ENCODE assay signal across 16 mouse cellular contexts in genomic region chr9:121436501-121436900, GRCm38 (mm10). TPM values are rescaled to one million over a fixed set of nuclear protein-coding genes. Genes with fewer than 3 reads are reported as not detected.
DNase-seq lines count a peak whose midpoint lies in the region; ATAC-seq and TF ChIP-seq lines count a peak whose summit lies in the region.
"Had no signal": no experiment of that assay in that cellular context is flagged by ENCODE, and none has a peak within 500 bp of the region (broad histone marks: within the 10 kb centered on the region; RNA-seq: fewer than 3 reads in every experiment).

No protein-coding gene starts in this region.

- peak; percentile 88 for DNase-seq in heart, adult 11 months
- DNase-seq in heart, adult 8-10 months (ENCODE audit: low spot score): no peak
- no peak for DNase-seq in kidney, adult 2 months
- DNase-seq in kidney, postnatal 36 days: no peak
- no peak for DNase-seq in thymus, adult 2 months
- DNase-seq in lung, adult 2 months: no peak
- DNase-seq: cerebellum, adult 11-12 months; cerebellum, postnatal 36 days; lung, postnatal 14 days; right cerebral cortex, postnatal 14 days; thymus, adult 18-20 months had no signal

- WGBS in kidney, adult 2 months: 39% methylated on average over 1 of the region's 1 CpGs
- 73% methylated on average over 1 of the region's 1 CpGs for WGBS in neural tube, embryonic 13.5 days
- 69% methylated on average over 1 of the region's 1 CpGs for WGBS in neural tube, embryonic 15.5 days
- WGBS in thymus, adult 2 months: 96% methylated on average over 1 of the region's 1 CpGs
- 56% methylated on average over 1 of the region's 1 CpGs for WGBS in lung, adult 2 months

- no peaks in the 10 kb centered on the region for H3K36me3 ChIP-seq in kidney, adult 2 months (ENCODE audit: control insufficient read depth, insufficient read depth, low read length)
- H3K36me3 ChIP-seq in neural tube, embryonic 13.5 days: peaks cover 22% of the 10 kb centered on the region
- peaks cover 16% of the 10 kb centered on the region; the same call in 1 of the 2 replicates for H3K36me3 ChIP-seq in neural tube, embryonic 15.5 days
- H3K36me3 ChIP-seq in thymus, adult 2 months (ENCODE audit: control insufficient read depth, insufficient read depth, low read length): peaks cover 12% of the 10 kb centered on the region; the same call in 1 of the 2 replicates
- H3K36me3 ChIP-seq: hindbrain, embryonic 15.5 days had no signal

- H3K4me1 ChIP-seq in kidney, adult 2 months (ENCODE audit: control insufficient read depth, insufficient read depth, low read length): peaks cover 29% of the 10 kb centered on the region
- H3K4me1 ChIP-seq in neural tube, embryonic 13.5 days (replicated peaks): no peaks in the 10 kb centered on the region
- no peaks in the 10 kb centered on the region for H3K4me1 ChIP-seq in neural tube, embryonic 15.5 days
- 0 out of 2 replicates have a peak, but pooled peaks cover 3% of the 10 kb centered on the region for H3K4me1 ChIP-seq in thymus, adult 2 months (replicated peaks; ENCODE audit: control insufficient read depth, insufficient read depth, low read length)
- peaks cover 16% of the 10 kb centered on the region for H3K4me1 ChIP-seq in lung, adult 2 months (ENCODE audit: control insufficient read depth, insufficient read depth, low read length)
- H3K4me1 ChIP-seq: limb, embryonic 15.5 days had no signal

- no peaks in the 10 kb centered on the region for H3K27me3 ChIP-seq in kidney, adult 2 months (replicated peaks; ENCODE audit: control insufficient read depth, insufficient read depth, low read length)
- no peaks in the 10 kb centered on the region for H3K27me3 ChIP-seq in neural tube, embryonic 13.5 days
- no peaks in the 10 kb centered on the region for H3K27me3 ChIP-seq in neural tube, embryonic 15.5 days (replicated peaks)
- H3K27me3 ChIP-seq in thymus, adult 2 months (ENCODE audit: control insufficient read depth, insufficient read depth, low read length): no peaks in the 10 kb centered on the region
- H3K27me3 ChIP-seq: hindbrain, embryonic 15.5 days; limb, embryonic 15.5 days; midbrain, embryonic 13.5 days had no signal

- peak overlapping the region; percentile 66 for H3K27ac ChIP-seq in kidney, adult 2 months (ENCODE audit: insufficient read depth, low read depth, low read length)
- no peak overlapping the region for H3K27ac ChIP-seq in neural tube, embryonic 13.5 days (replicated peaks)
- H3K27ac ChIP-seq in neural tube, embryonic 15.5 days (replicated peaks): no peak overlapping the region
- H3K27ac ChIP-seq in thymus, adult 2 months (ENCODE audit: control insufficient read depth, insufficient read depth, low read length): no peak overlapping the region
- H3K27ac ChIP-seq: hindbrain, embryonic 15.5 days; limb, embryonic 15.5 days; midbrain, embryonic 13.5 days had no signal

- no peak for TF ChIP-seq POLR2A in kidney, adult 2 months (IDR thresholded peaks at IDR 0.05; ENCODE audit: low read depth, low read length)
- no peak for TF ChIP-seq POLR2A in thymus, adult 2 months (IDR thresholded peaks at IDR 0.05; ENCODE audit: control insufficient read depth, extremely low read depth, insufficient read depth, low read length, poor library complexity)
- TF ChIP-seq POLR2A in lung, adult 2 months (IDR thresholded peaks at IDR 0.05; ENCODE audit: borderline replicate concordance, extremely low read depth, low read depth, low read length): no peak

- 0 out of 2 replicates have a peak overlapping the region, but pooled peaks have one; percentile 3 for H3K9ac ChIP-seq in neural tube, embryonic 13.5 days
- no peak overlapping the region for H3K9ac ChIP-seq in neural tube, embryonic 15.5 days (replicated peaks)
- H3K9ac ChIP-seq: hindbrain, embryonic 15.5 days; limb, embryonic 15.5 days; midbrain, embryonic 13.5 days had no signal

- no peak for ATAC-seq in neural tube, embryonic 13.5 days (ENCODE audit: low read depth)
- no peak for ATAC-seq in neural tube, embryonic 15.5 days (ENCODE audit: low FRiP score)
- ATAC-seq: midbrain, embryonic 13.5 days had no signal

- H3K4me2 ChIP-seq in neural tube, embryonic 13.5 days: no peak overlapping the region
- H3K4me2 ChIP-seq in neural tube, embryonic 15.5 days: no peak overlapping the region
- H3K4me2 ChIP-seq: hindbrain, embryonic 15.5 days; limb, embryonic 15.5 days; midbrain, embryonic 13.5 days had no signal

- no peak overlapping the region for H3K4me3 ChIP-seq in kidney, adult 2 months (ENCODE audit: insufficient read depth, low read depth, low read length)
- H3K4me3 ChIP-seq in neural tube, embryonic 13.5 days: no peak overlapping the region
- no peak overlapping the region for H3K4me3 ChIP-seq in neural tube, embryonic 15.5 days (replicated peaks)
- no peak overlapping the region for H3K4me3 ChIP-seq in thymus, adult 2 months (ENCODE audit: control insufficient read depth, insufficient read depth, low read length)
- H3K4me3 ChIP-seq in lung, adult 2 months (replicated peaks; ENCODE audit: extremely low read depth, low read depth, low read length): no peak overlapping the region
- H3K4me3 ChIP-seq: hindbrain, embryonic 15.5 days; limb, embryonic 15.5 days; midbrain, embryonic 13.5 days had no signal

- no peak for TF ChIP-seq CTCF in kidney, adult 2 months (conservative IDR thresholded peaks at IDR 0.05; ENCODE audit: insufficient read depth, insufficient read length, low read depth, low read length)
- TF ChIP-seq CTCF in thymus, adult 2 months (IDR thresholded peaks at IDR 0.05; ENCODE audit: borderline replicate concordance, control insufficient read depth, extremely low read depth, insufficient read depth, low read length, poor library complexity): no peak
- no peak for TF ChIP-seq CTCF in lung, adult 2 months (IDR thresholded peaks at IDR 0.05; ENCODE audit: insufficient read depth, low read length)

- H3K9me3 ChIP-seq in neural tube, embryonic 13.5 days: no peaks in the 10 kb centered on the region
- H3K9me3 ChIP-seq in neural tube, embryonic 15.5 days (replicated peaks): no peaks in the 10 kb centered on the region
- H3K9me3 ChIP-seq: hindbrain, embryonic 15.5 days; limb, embryonic 15.5 days; midbrain, embryonic 13.5 days had no signal

RNA-seq across cellular contexts. Expression of gene Cck, which starts 59.0 kb away (rescaled TPM):
- not detected for total RNA-seq in heart, adult 8-10 months (2022)
- polyA plus RNA-seq in kidney, adult 2 months (2012; rRNA removed): 82.6 and 87.7 TPM in 2 replicates
- polyA plus RNA-seq in neural tube, embryonic 13.5 days (2015; fragmentation: Nextera tagmentation; extraction: Ambion mirVana): 7.9 and 11.2 TPM in 2 replicates
- polyA plus RNA-seq in neural tube, embryonic 15.5 days (2015; fragmentation: Nextera tagmentation; extraction: Ambion mirVana): 102 and 127 TPM in 2 replicates
- polyA plus RNA-seq in thymus, adult 2 months (2012; rRNA removed): 7.0 and 7.7 TPM in 2 replicates
- 0.37 TPM in 1 of 2 replicates, not detected in the other for polyA plus RNA-seq in lung, adult 2 months (2012; rRNA removed)
